Mouse (Mus musculus) G1E (cell line): ENCODE results near the gene Upk3bl. TPM values are rescaled to one million over a fixed set of nuclear protein-coding genes. Genes with fewer than 3 reads are reported as not detected.
"Not testable (repeated sequence)": the region's sequence is repeated elsewhere in the genome, so short reads cannot be mapped to it uniquely, and the experiment has no call there.

Experiments
- ATAC-seq: 2 replicates; pipeline ENCODE4 v1.8.0; 2016; ENCODE audit warnings: mild to moderate bottlenecking; ENCODE audit not compliant: insufficient number of reproducible peaks, poor library complexity, low FRiP score, severe bottlenecking; ENCODE audit errors: extremely low read depth
- DNase-seq: peaks from one replicate; pipeline ENCODE4 v3.0.0; 2012; ENCODE audit warnings: low spot score
- H3K27me3 ChIP-seq: 2 replicates; pipeline ENCODE4 v1.6.1; 2012; ENCODE audit warnings: mild to moderate bottlenecking, low read length, inconsistent platforms; ENCODE audit not compliant: insufficient read depth
- H3K36me3 ChIP-seq: replicated peaks from 2 replicates; pipeline ENCODE3; 2012; ENCODE audit warnings: mild to moderate bottlenecking, inconsistent platforms
- H3K4me1 ChIP-seq: 2 replicates; pipeline ENCODE4 v1.6.1; 2012; ENCODE audit warnings: low read depth, low read length, inconsistent platforms, mixed read lengths; ENCODE audit not compliant: insufficient read depth
- H3K4me3 ChIP-seq: 2 replicates; pipeline ENCODE4 v1.5.1; 2012; ENCODE audit warnings: low read depth, mild to moderate bottlenecking, inconsistent platforms, low read length, moderate library complexity, mixed read lengths
- H3K9me3 ChIP-seq: replicated peaks from 2 replicates; pipeline ENCODE4 v1.6.1; 2012; ENCODE audit warnings: inconsistent platforms
- CTCF ChIP-seq: IDR thresholded peaks from 2 replicates; pipeline ENCODE4 v1.5.1; 2012; ENCODE audit warnings: low read depth, low read length, inconsistent platforms, mixed read lengths
- GATA1 ChIP-seq: IDR thresholded peaks from 2 replicates; pipeline ENCODE4 v1.6.1; 2012; ENCODE audit warnings: borderline replicate concordance, low read length, inconsistent platforms, mixed read lengths
- GATA2 ChIP-seq: IDR thresholded peaks from 2 replicates; pipeline ENCODE4 v1.6.1; 2012; ENCODE audit warnings: low read depth, low read length, inconsistent platforms, borderline replicate concordance
- POLR2AphosphoS5 ChIP-seq: IDR thresholded peaks from 2 replicates; pipeline ENCODE4 v1.6.1; 2012; ENCODE audit warnings: low read depth, low read length, inconsistent platforms; ENCODE audit not compliant: insufficient replicate concordance
- TAL1 ChIP-seq: conservative IDR thresholded peaks from 2 replicates; pipeline ENCODE4 v1.6.1; 2012; ENCODE audit warnings: low read depth, low read length, inconsistent platforms, mixed read lengths
- polyA plus RNA-seq: library from polyadenylated mRNA; stranded (reverse); fragments of >175 nt; gene quantifications from 2 replicates; pipeline ENCODE4 v1.2.3, GENCODE M21; 2012
- total RNA-seq, 2 experiments: library from RNA; stranded (forward) in 1 of 2; stranded (reverse) in 1 of 2; fragments of 200-1000 nt in 1 of 2; fragments of >200 nt in 1 of 2; fragmentation: Nextera tagmentation in 1 of 2; gene quantifications; 2 replicates each; pipeline ENCODE4 v1.2.3; 2014 to 2017

Gene Upk3bl
- total and polyA plus RNA-seq, 3 experiments, result not detected

DNA sequence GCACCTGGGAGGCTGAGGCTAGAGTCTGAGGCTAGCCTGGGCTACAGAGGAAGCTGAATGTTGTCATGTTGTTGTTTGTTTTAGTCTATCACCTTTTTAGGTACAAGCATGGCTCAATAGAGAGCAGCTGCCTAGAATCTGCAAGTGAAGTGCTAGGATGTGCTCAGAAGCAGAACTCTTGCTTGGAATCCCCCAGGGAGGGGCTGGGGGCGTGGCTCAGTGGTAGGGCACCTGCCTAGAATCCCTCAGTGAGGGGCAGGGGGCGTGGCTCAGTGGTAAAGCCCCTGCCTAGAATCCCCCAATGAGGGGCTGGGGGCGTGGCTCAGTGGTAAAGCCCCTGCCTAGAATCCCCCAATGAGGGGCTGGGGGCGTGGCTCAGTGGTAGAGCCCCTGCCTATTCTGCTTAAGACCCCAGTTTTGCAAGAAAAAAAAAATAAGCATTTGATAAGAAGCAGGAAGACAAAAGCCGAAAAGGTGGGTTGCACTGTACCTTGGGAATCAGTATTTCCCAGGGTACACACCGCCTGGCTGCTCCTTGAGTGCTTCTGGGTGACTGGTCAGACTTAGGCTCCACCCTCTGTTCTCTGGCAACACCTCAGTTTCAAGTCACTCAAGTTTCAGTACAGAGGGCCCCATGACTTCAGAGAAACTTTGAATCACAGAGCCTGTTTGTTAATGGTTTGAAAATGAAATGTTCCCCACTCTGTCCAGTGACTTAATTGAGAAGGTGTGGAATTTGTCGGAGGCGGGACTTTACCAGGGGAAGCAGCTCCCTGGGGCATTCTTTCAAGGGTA lies 1.2 kb upstream of the Upk3bl start:
- ATAC-seq (no peak), DNase-seq (no peak)
- H3K9me3 ChIP-seq, result no peaks in the 10 kb centered on the region
- no peaks in the 10 kb centered on the region for H3K36me3 ChIP-seq
- H3K27me3 ChIP-seq, result peaks cover 16% of the 10 kb centered on the region
- no peaks in the 10 kb centered on the region for H3K4me1 ChIP-seq
- H3K4me3 ChIP-seq, result no peak overlapping the region
- no peak for TF ChIP-seq CTCF
- TF ChIP-seq TAL1, result no peak
- TF ChIP-seq GATA1, result no peak
- TF ChIP-seq POLR2AphosphoS5, result no peak
- no peak for TF ChIP-seq GATA2

DNA sequence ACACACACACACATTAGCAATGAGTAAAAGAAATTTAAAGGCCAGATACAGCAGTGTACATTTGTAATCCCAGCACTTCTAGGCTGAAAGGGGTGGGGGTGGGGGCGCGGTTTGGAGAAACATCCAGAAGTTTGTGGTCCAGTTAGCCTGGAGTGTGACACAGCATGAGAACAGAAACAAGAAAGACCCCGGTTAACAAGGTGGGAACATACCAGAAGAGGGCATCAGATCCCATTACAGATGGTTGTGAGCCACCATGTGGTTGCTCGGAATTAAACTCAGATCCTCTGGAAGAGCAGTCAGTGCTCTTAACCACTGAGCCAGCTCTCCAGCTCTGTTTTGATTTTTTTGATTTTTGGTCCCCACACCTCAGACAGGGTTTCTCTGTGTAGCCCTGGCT lies 1.8 kb downstream of the Upk3bl start:
- Histone ChIP-seq H3K4me3 (no peak overlapping the region), H3K27me3 (peaks cover 38% of the 10 kb centered on the region), H3K36me3 (no peaks in the 10 kb centered on the region), H3K9me3 (no peaks in the 10 kb centered on the region), H3K4me1 (no peaks in the 10 kb centered on the region)
- no peak for ATAC-seq
- DNase-seq, result no peak
- TF ChIP-seq CTCF, result no peak
- TF ChIP-seq GATA2, result no peak
- TF ChIP-seq GATA1, result no peak
- no peak for TF ChIP-seq POLR2AphosphoS5
- no peak for TF ChIP-seq TAL1

- Histone ChIP-seq H3K36me3 (no peaks in the 10 kb centered on the region), H3K9me3 (no peaks in the 10 kb centered on the region), H3K4me3 (no peak overlapping the region), H3K4me1 (no peaks in the 10 kb centered on the region), H3K27me3 (peaks cover 40% of the 10 kb centered on the region)
- no peak for DNase-seq
- ATAC-seq, result no peak
- TF ChIP-seq GATA1 (no peak), TAL1 (no peak), GATA2 (no peak), POLR2AphosphoS5 (no peak), CTCF (no peak)
Measured at GRCm38 (mm10) chr5:136057085-136057484, 2.8 kb downstream of the Upk3bl start.

DNA sequence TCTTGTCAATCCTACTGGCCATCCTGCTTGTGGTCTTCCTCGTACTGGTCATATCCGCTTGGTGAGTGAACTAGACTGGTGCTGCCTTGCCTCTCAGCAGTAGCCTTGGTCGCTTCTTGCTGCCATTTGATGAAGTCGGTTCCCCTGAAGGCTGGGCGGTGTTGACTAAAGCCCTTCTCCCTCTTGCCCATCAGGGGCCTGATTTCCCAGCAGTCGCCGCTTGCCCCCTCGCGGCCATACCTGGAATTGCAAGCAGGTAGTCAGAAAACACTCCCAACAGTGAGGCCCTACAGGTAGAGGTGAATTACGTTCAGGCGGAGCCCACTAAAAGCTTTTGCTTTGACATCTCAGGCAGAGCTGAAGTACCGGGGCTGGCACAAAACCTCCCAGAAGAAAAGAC lies 7.3 kb downstream of the Upk3bl start:
- Histone ChIP-seq H3K4me1 (no peaks in the 10 kb centered on the region), H3K27me3 (peaks cover 46% of the 10 kb centered on the region), H3K9me3 (no peaks in the 10 kb centered on the region), H3K4me3 (no peak overlapping the region), H3K36me3 (no peaks in the 10 kb centered on the region)
- TF ChIP-seq POLR2AphosphoS5 (no peak), CTCF (peak; percentile 90)
- DNase-seq (peak; percentile 58), ATAC-seq (no peak)

DNA sequence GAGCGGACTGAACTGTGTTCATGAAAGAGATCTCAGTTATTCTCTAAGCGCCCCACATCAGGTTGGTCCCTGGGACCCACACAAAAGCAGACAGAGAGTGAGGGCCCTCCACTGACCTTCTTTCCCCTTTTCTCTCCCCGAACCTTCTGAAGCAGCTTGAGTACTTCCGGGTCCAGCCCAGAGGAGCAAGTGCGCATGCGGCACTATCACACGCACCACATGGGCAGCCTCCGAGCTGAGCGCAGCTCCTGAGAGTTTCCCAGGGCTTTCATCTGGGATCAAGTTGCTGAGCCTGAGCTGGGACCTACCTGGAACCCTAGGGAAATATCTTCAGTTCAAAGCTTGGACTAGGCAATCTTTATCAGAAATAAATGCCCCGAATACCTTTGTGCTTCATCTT lies 9.6 kb downstream of the Upk3bl start:
- no peak for ATAC-seq
- Histone ChIP-seq H3K9me3 (no peaks in the 10 kb centered on the region), H3K27me3 (peaks cover 31% of the 10 kb centered on the region), H3K4me1 (no peaks in the 10 kb centered on the region), H3K4me3 (no peak overlapping the region), H3K36me3 (no peaks in the 10 kb centered on the region)
- TF ChIP-seq TAL1, result no peak
- TF ChIP-seq POLR2AphosphoS5, result no peak
- TF ChIP-seq CTCF, result no peak
- TF ChIP-seq GATA2, result no peak
- TF ChIP-seq GATA1, result no peak
- no peak for DNase-seq

DNA sequence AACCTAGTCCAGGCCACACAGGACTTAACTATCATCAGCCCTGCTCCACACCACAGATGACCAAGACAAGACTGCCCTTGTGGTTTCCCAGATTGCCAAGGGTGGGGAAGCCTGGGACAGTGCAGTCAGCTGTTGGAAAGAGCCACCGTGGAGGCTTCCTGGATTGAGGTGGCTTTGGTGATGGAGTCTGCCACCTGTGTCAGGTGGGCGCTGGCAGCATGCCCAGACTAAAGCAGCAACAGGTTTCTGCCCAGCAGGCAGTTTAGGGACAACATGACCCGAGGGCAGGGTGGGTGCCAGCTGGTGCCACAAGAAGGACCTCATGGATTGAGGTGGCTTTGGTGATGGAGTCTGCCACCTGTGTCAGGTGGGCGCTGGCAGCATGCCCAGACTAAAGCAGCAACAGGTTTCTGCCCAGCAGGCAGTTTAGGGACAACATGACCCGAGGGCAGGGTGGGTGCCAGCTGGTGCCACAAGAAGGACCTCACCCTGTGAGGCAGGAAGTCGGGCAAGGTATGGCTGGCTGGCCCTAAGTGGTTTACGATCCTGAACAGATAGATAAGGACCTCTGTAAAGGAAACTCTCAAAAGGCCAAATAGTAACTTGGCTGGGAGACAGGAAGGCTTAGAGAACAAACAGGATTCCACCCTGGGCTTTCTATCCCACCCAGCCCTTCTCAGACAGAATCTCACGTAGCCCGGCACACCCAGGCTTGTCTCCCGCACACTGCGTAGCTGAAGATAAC lies 12.3 kb downstream of the Upk3bl start:
- not testable (repeated sequence) for H3K4me1 ChIP-seq, H3K9me3 ChIP-seq, DNase-seq, H3K4me3 ChIP-seq, ATAC-seq, H3K36me3 ChIP-seq
- peaks cover 14% of the 10 kb centered on the region for H3K27me3 ChIP-seq

GRCm38 (mm10) chr5:136069411-136069810 lies 15.1 kb downstream of the Upk3bl start:
- Histone ChIP-seq H3K9me3 (no peaks in the 10 kb centered on the region), H3K27me3 (peaks cover 18% of the 10 kb centered on the region), H3K36me3 (no peaks in the 10 kb centered on the region), H3K4me3 (no peak overlapping the region), H3K4me1 (no peaks in the 10 kb centered on the region)
- TF ChIP-seq TAL1 (no peak), POLR2AphosphoS5 (no peak), GATA2 (no peak), CTCF (no peak), GATA1 (no peak)
- DNase-seq (no peak), ATAC-seq (no peak)
